Mouse (Mus musculus): ENCODE measurements around the gene Tyw3.

The Tyw3 gene

DNA sequence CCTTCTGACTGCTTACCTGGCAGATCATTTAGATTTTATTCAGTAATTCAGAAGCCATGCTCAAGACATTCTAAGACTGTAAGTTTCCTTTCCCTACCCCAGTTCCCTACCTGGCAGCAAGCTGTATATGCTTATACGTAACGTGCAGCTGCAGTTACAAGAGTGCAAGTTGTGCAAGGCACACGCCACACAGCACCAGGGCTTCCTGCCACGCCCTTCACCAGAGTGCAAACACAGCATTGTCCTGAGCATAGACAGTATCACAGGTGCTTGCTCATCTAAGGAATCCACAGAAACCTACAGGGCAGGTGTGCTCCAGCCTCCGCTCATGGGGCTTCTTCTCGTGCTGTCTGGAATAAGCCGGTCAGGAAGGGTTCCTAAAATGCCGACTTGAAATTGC is 19.0 kb downstream of the Tyw3 start:
- TF ChIP-seq GATA4 (IDR thresholded peaks at IDR 0.05; ENCODE audit: insufficient replicate concordance, low read length): no peak

DNA sequence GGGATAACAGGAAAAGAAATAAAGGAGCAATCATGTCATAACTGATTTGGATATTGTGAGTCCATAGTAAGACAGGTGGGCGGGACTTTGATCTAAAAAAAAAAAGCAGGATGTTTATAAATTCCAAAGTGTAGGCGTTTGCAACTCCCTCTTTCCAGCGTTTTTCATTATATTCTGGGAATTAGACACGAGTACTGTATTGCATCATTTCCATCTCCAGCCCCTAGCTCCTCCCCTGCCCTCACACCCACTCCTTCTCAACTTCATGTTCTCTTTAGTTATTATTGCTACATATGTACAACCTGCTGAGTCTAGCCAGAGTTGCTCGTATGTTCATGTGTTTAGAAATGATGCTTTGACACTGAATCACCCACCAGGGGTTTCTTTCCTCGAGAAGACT is 23.2 kb downstream of the Tyw3 start:
- TF ChIP-seq GATA4 (IDR thresholded peaks at IDR 0.05; ENCODE audit: insufficient replicate concordance, low read length): no peak

DNA sequence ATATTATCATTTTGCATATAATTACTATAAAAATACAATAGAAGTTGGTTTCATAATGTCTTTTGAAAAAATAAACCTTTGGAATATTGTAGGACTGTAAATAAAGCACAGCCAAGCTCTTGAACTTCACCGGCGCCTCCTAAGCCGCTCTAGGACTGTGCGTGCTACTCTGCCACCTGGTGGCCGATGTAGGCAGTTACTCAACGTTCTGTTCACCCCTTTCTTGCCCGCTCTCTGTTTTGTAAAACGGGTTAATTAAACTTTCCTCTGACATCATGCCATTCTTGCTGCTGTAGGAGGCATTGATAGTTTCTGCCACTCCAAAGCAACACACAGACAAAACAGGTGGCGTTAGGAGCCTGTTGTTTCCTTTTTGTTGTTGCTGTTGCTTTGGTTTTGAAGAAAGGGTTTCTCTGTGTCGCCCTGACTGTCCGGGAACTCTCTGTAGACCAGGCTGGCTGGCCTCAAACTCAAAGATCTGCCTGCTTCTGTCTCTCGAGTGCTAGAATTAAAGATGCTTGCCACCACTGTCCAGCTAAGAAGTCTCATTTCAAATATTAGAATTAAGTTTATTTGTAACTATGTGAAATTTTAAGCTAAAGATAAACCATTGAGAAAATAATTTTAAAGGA is 24.4 kb downstream of the Tyw3 start:
- no peak for TF ChIP-seq GATA4 (IDR thresholded peaks at IDR 0.05; ENCODE audit: insufficient replicate concordance, low read length)

DNA sequence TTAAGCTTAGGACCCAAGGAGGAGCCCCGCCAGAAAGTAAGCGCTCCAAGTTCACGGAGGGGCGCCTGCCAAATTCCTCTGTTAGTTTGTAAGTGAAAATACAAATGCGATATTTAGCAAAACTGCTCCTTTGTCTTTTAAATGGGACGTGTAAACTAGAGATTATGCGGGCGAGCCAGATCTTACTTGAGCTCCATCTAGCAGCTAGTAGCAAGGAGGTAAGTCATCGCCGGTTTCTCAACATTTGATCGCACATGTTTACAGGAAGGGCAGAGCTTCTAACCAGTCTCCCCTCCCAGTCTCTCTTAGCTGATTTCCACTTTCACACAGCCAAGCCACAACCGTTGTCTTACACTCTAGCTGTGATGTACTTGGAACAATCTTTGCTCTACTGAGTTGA is 26.1 kb downstream of the Tyw3 start:
- no peak for TF ChIP-seq GATA4 (IDR thresholded peaks at IDR 0.05; ENCODE audit: insufficient replicate concordance, low read length)

DNA sequence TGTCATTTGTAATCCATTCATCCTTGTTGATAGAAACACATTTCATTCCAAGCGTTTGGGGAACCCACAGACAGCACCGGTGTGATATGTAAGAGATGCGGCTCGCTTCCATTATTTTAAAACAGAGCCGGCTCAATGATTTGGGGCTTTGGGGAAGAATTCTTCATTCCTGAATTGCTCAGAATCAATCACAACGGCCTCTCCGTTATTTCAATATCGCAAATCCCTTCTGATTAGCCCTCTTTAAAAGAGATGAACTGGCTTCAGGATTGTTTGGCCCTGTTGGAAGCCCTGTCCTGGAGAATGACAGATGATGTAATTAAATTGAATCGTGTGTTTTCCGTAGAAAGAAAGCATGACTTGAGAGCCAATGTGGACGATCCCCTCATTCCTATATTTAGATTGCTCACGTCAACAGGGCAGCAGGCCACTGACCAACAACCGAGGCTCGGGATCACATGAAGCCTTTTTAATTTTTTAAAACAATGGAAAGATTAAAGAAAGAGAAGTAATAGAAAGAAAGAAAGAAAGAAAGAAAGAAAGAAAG is 26.8 kb downstream of the Tyw3 start:
- TF ChIP-seq GATA4 (IDR thresholded peaks at IDR 0.05; ENCODE audit: insufficient replicate concordance, low read length): no peak

DNA sequence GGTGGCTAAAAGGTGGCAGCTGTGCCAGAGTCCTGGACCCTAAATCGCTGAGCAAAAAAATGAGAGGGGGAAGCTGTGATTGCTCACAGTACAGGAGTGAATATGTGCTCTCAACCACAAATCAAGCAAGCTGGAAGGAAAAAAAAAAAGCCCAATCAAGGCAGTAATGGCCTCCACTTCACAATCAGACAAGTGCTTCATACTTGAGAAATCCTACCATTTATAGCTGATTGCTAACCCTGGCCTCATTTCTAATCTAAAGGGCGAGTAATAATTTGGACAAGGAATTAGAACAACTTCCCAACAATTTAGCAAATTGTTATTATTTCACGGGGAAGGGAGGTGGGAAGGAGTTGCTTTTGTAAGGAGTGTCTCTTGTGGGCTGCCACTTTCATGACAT is 31.5 kb downstream of the Tyw3 start:
- no peak for TF ChIP-seq GATA4 (IDR thresholded peaks at IDR 0.05; ENCODE audit: insufficient replicate concordance, low read length)

DNA sequence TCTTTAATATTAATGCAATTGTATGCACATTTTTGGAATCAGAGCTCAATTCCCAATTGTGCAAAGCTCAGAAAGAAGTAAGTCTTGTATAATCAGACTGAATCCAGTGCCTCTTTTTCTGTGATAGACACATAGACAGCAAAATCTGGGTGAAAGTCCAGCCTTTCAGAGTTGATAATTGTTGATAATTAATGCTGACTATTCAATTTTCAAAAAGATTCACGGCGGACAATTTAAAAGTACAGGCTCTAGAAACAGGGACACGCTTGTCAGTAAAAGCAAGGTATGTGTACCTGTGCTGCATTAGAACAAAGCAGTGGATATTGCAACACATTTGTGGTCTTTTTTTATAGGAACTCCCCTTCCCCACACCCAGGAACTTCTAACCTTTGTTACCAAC is 34.7 kb downstream of the Tyw3 start:
- TF ChIP-seq GATA4 (IDR thresholded peaks at IDR 0.05; ENCODE audit: insufficient replicate concordance, low read length): no peak

DNA sequence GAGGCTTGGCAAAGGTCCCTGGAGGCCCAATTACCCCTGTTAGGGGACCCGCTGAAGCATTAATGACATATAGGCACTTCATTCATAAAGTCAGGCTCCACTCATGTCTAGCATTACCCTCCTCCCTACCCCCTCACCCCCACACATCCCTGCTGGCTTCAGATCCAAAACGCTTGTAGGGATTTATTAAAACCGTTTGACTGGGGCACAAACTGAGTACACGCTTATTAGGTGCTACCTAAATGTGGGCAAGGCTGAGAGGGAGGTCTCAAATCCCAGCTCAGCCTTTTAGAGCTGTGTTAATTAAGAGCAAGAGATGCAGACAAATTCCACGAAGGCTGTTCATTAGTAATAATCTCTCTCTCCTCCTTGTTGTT is 45.9 kb downstream of the Tyw3 start:
- TF ChIP-seq GATA4 (IDR thresholded peaks at IDR 0.05; ENCODE audit: insufficient replicate concordance, low read length): no peak

DNA sequence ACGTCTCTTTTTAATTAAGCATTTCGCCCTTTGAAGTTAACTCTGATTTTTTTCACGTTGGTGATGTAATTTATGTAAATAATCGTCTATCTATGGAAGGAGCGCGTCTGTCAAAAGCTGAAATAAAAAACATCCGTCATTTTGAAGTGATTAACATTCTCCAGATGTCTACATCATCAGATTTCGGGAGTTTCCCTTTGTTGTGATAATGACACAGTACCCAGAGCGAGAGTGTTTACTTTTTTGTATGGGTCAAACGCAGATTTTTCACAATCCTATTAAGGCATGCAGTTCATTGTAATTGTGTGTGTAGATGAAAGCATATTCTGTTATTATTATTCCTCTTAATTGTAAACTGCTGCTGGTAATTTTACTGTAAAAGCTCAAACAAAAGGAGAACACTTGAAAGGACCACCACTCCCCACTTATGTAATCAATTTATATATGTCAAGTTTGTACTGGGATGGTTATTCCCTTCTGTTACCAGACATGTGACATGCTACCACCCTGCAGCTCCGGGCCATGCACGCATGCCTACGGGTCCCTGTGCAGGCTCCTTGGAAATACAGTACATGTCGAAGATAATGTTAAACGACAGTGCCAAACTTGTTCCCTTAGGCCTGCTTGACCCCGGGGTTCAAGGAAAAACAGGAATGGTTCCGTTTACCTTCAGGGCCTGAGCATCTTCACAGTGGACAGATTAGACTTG is 46.4 kb downstream of the Tyw3 start:
- TF ChIP-seq GATA4 (IDR thresholded peaks at IDR 0.05; ENCODE audit: insufficient replicate concordance, low read length): no peak

GRCm38 (mm10) chr3:154548868-154549301 is 48.0 kb downstream of the Tyw3 start:
- no peak for TF ChIP-seq GATA4 (IDR thresholded peaks at IDR 0.05; ENCODE audit: insufficient replicate concordance, low read length)

- TF ChIP-seq GATA4 (IDR thresholded peaks at IDR 0.05; ENCODE audit: insufficient replicate concordance, low read length): no peak
These were observed 49.1 kb downstream of the Tyw3 start for GRCm38 (mm10) chr3:154547549-154548426.

- no peak for TF ChIP-seq GATA4 (IDR thresholded peaks at IDR 0.05; ENCODE audit: insufficient replicate concordance, low read length)
These were observed 50.7 kb downstream of the Tyw3 start for GRCm38 (mm10) chr3:154546234-154546633.

GRCm38 (mm10) chr3:154540086-154540911 is 56.6 kb downstream of the Tyw3 start:
- TF ChIP-seq GATA4 (IDR thresholded peaks at IDR 0.05; ENCODE audit: insufficient replicate concordance, low read length): no peak

DNA sequence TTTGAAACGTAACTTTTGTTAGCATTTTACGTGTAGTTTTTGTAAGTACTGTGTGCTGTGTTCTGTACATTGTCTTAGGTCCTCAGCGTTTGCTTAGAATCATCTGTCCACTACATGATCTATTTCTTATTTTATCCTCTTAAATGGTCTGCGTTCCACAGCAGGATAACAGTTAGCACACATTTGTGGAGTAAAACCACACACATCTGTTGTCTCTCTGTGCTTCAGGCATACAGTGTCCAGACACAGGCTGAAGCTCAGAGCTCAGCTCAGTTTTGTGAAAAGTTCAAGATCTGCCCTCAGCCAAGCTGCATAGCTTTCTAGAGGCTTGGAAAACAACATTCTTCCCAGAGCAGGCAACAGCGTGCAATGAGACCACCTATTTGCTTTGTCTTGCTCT is 60.8 kb downstream of the Tyw3 start:
- no peak for TF ChIP-seq GATA4 (IDR thresholded peaks at IDR 0.05; ENCODE audit: insufficient replicate concordance, low read length)

DNA sequence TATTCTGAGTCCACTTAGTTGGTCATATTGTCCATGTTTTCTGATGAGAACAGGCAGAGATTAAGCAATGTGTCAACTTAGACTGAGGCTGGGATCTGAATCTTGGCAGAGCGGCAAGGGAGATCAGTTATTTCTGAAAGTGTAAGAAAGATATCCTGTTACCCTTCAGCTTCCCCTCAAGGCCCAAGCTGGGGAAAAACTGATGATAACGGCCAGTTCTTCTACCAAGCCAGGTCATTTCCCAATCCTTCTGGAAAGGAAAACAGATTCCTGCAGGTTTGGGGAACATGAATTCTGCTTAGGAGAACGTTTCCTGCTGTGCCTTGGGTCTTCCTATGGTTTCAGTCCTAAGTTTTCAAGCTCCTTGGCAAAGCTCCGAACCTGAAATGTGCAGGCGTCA is 63.7 kb downstream of the Tyw3 start:
- no peak for TF ChIP-seq GATA4 (IDR thresholded peaks at IDR 0.05; ENCODE audit: insufficient replicate concordance, low read length)
